Mouse (Mus musculus): ENCODE measurements at regions not wholly inside any gene's neighbourhood (a gene's known extent, or its start where the extent isn't known, plus 50 kb on each side); places are given as distances from the start of the nearest gene placed in this dataset.

GRCm38 (mm10) chr4:152650198-152650597, 172.5 kb upstream of the Kcnab2 start:
- in situ Hi-C loops (cut with MboI, MseI): no loop called here

- in situ Hi-C loops (cut with MboI, MseI): no loop called here
These were observed 169.9 kb upstream of the Kcnab2 start for GRCm38 (mm10) chr4:152647620-152648019.

GRCm38 (mm10) chr4:152647084-152647483, 169.4 kb upstream of the Kcnab2 start:
- in situ Hi-C loops (cut with MboI, MseI): no loop called here

GRCm38 (mm10) chr4:152637088-152637487, 159.4 kb upstream of the Kcnab2 start:
- in situ Hi-C loops (cut with MboI, MseI): no loop called here

GRCm38 (mm10) chr4:152633896-152634295, 156.2 kb upstream of the Kcnab2 start:
- in situ Hi-C loops (cut with MboI, MseI): no loop called here

DNA sequence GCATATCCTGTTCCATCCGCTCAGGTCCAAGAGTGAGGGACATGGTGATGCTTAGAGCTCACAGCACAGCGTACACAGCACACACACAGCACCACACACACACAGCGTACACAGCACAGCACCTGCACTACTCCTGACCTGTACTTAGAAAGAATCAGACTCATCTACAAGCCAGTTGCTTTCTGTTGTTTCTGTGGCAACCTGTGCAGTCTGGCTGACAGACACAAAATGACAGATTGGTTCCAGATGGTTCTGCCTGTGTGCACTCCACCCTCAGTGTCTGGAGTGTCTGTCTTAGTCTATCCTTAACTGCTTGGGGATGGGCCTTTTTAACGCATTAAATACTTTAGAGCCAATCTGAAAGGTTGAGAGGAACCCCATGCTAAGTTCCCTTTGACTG, 150.4 kb upstream of the Kcnab2 start:
- in situ Hi-C loops (cut with MboI, MseI): no loop called here

DNA sequence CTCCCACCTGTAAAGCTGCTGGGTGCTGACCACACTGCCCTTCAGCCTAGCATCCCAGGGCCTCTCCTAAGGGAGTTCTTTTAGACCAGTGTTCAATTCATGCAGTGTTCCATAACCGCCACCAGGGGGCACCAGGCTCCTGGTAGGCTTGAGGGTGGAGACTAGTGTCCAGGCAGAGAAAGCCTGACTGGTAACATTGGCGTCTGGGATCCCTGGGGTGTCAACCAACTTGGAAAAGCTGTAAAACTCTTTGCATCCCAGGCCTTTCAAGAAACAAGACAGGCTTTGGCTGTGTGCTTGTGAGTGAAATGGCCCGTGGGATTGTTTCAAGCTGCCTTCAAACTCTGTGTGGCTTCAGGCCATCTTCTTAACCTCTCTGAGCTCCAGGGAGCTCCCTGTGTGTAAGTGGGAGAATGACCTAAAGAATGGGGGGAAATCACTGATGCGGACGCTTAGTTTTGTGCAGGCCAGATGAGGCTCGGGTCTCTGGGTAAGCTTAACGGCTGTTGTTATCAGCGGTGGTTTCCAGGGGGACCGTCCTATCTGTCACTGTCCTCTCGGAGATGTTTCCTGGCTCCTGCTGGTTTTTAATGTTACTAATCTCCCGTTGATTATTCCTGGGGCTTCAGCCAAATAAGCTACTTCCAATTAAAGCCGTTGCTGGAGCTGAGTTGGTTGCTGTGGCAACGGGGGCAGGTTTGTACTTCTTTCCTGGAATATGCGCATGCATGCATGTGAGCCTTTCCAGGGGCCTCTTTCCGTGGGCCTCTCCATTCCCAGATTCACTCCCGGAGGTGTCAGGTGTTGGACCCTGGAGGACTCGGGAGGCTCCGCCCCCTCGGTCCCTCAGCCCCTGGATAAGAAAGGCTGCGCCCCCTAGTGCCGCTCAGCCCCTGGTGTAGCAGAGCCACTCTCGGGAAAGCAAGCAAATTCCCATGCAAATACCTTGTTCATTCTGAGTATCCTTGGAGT, 147.6 kb upstream of the Kcnab2 start:
- in situ Hi-C loops (cut with MboI, MseI): no loop called here

DNA sequence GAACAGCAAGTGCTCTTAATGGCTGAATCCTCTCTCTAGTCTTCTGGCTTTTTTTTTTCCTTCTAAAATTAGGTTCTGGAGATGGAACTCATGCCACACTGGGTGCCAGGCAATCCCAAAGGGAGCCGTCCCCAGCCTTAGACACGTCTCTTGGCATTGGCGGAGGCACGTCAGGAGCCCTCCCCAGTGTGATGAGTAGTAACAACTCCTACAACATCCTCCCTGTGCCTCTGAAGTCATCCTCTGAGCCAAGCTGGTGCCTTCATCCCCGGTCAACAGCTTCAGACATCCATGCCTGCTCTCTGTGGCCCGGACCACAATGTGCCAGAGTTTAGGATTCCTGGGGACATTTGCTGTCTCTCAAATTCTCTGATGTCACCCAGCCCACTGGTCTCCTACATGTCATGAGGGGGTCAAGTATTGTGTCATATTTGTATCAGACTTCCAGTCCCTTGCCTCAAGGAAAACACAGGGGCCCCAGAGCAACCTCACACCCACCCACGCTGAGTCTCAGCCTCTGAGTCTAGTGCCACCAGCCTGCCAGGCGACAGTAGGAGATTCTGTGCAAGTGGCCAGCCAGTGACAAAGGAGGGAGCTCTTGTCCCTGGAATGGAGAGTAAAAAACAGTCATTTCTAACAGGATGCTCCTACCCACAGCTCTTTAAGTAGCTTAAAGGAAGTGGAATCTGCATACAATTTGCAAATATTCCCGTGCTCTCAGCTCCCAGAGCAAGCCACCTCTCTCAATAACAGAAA, 144.5 kb upstream of the Kcnab2 start:
- in situ Hi-C loops (cut with MboI, MseI): no loop called here

DNA sequence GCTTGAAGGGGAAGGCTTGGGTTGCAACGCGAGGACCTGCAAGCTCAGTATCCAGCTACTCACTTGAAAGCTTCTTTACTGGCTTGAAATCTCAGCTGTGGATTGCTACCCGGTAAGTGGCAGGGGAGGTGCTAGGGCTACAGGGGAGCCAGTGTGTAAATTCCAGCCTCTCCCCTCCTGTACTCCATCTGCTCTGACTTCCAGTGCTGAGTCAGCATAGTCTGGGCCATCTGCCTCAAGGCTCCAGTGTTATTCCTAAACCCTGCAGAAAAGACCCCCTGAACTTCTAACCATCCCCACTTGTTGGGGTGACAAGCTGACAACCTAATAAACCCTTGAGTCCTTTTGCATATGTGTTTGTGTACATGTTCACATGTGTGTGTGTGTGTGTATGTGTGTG, 140.0 kb upstream of the Kcnab2 start:
- in situ Hi-C loops (cut with MboI, MseI): no loop called here

DNA sequence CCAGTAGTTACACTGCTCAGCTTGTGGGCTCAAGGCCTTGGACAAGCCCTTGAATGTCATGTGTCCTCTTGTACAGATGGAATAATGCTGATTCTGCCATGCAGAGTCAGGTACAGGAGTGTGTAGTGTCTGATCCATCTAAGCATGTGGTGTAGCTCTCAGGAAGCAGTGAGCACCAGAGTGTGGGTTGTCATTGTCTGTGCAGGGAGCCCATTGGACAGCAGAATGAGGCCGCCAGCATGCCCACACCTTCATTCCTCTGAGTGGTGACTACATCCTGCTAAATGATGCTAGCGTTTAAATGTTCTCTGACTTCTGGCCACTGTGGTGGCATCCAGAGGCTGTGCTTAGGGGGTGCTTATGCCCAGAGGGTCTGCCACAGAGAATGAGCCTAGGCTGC, 137.5 kb upstream of the Kcnab2 start:
- in situ Hi-C loops (cut with MboI, MseI): no loop called here

DNA sequence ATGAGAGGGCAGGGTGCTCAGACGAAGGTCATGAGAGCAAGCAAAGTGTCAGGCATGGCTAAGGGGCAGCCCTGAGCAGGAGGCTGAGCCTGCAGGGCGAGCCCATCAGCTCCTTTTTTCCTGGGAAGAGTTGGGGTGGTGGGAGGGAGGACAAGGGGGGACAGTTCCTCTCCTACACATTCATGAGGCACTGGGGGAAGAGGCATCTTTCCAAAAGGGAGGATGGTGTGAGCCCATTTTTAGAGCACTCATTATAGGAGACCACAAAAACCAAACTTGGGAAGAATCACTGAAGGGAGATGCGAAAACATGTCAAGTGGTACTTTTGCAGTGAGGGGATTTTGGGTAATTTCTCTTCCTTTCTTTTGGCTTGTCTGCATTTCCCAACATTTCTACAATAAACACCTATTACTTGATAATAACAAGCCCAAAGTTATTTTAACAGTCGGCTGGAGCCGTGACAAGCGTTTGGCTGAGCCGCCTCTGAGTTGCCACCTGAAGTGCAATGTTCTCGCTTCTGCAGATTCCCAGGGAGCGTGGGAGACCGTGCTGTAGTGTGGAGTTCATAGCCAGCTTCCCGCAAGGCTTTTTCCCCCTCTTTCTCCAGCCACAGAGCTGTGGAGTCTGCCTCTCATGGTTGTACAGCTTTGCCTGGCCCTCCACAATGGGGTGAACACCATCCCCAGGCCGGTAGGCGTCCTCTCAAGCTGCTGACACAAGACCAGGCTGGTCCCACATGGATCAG, 136.9 kb upstream of the Kcnab2 start:
- in situ Hi-C loops (cut with MboI, MseI): no loop called here

All from T-helper 2 cell (primary cell).